Mouse (Mus musculus) layer of hippocampus, adult 2 months (tissue): ENCODE results near the gene Rasip1. TPM values are rescaled to one million over a fixed set of nuclear protein-coding genes. Genes with fewer than 3 reads are reported as not detected.

ENCODE experiments used
- DNase-seq, 2 experiments: peaks; one replicate each; pipeline ENCODE4 v3.0.0; 2022; ENCODE audit warnings: low spot score in 2 of 2
- H3K27ac ChIP-seq: fragments of 200-600 bp; 2 replicates; pipeline ENCODE4 v1.8.1; 2022
- H3K4me3 ChIP-seq: fragments of 200-600 bp; 2 replicates; pipeline ENCODE4 v1.8.1; 2022; ENCODE audit warnings: mild to moderate bottlenecking
- CTCF ChIP-seq: fragments of 200-600 bp; conservative IDR thresholded peaks from 2 replicates; pipeline ENCODE4 v1.8.1; 2022; ENCODE audit warnings: antibody characterized with exemption, mild to moderate bottlenecking, moderate library complexity
- total RNA-seq, 2 experiments: library from RNA; stranded (reverse); gene quantifications; 2 replicates each; pipeline ENCODE4 v1.2.3; 2021

The Rasip1 gene
- total RNA-seq, 2 experiments from 2014 or later = 6.1 to 7.4 TPM

DNA sequence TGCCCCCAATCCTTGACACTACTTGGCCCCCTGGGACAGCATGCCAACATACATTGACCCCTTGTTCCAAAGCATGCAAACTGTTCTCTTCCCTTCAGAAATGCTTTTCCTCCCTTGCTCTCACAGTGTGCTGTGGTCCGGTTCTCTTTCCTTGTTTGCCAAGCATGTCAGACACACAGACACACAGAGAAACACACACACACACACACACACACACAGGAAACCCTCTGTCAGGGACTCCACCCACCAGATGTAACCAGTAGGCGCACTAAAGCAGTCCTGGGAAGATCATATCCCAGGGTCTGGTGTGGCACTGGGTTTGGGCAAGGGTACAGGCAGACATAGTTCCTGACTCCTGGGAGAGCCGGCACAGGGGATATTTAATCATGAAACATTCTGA, 59.6 kb downstream of the Rasip1 start:
- TF ChIP-seq CTCF = no peak
- Histone ChIP-seq H3K4me3 (no peak overlapping the region), H3K27ac (no peak overlapping the region)
- no peak for DNase-seq

Other genes with a start within 250 kb of the Rasip1 start
- 100 to 1,000 TPM; 456 to 514 TPM for gene Snrnp70, start 231.7 kb upstream of the Rasip1 start, total RNA-seq
- not detected for gene Kcna7, start 221.8 kb upstream of the Rasip1 start, total RNA-seq
- gene Ntf5, start 213.8 kb upstream of the Rasip1 start, total RNA-seq = not detected
- gene Lhb, start 206.7 kb upstream of the Rasip1 start, total RNA-seq = not detected
- gene Gys1, start 192.6 kb upstream of the Rasip1 start, total RNA-seq = 10 to 100 TPM; 16.1 to 20.3 TPM
- 10 to 100 TPM; 35.0 to 37.2 TPM for gene Ruvbl2, start 189.4 kb upstream of the Rasip1 start, total RNA-seq
- 100 to 1,000 TPM; 186 to 204 TPM for gene Ftl1, start 167.6 kb upstream of the Rasip1 start, total RNA-seq
- gene Bax, start 160.6 kb upstream of the Rasip1 start, total RNA-seq = 10 to 100 TPM; 73.2 to 77.6 TPM
- not detected for gene Tulp2, start 145.6 kb upstream of the Rasip1 start, total RNA-seq
- gene Gm45808, start 140.7 kb upstream of the Rasip1 start, total RNA-seq = 1 to 10 TPM; 2.1 to 3.1 TPM
- 1 to 10 TPM; 4.3 to 4.4 TPM for gene Dhdh, start 138.7 kb upstream of the Rasip1 start, total RNA-seq
- gene Nucb1, start 117.1 kb upstream of the Rasip1 start, total RNA-seq = 10 to 100 TPM; 97.6 to 98.2 TPM
- gene Ppp1r15a, start 101.2 kb upstream of the Rasip1 start, total RNA-seq = 10 to 100 TPM; 19.0 to 25.8 TPM
- gene Plekha4, start 101.2 kb upstream of the Rasip1 start, total RNA-seq = under 1 TPM; 0.52 to 0.79 TPM
- gene Hsd17b14, start 72.6 kb upstream of the Rasip1 start, total RNA-seq = not detected
- gene Bcat2, start 57.3 kb upstream of the Rasip1 start, total RNA-seq = 10 to 100 TPM; 20.6 to 28.2 TPM
- gene Fgf21, start 12.0 kb upstream of the Rasip1 start, total RNA-seq = not detected
- not detected for gene Fut1, start 10.2 kb upstream of the Rasip1 start, total RNA-seq
- gene Izumo1, start 5.7 kb upstream of the Rasip1 start, total RNA-seq = not detected
- gene Mamstr, start 12.5 kb downstream of the Rasip1 start, total RNA-seq = 1 to 10 TPM; 1.2 to 4.8 TPM
- under 1 TPM; 0.13 to 0.25 TPM for gene Fut2, start 38.9 kb downstream of the Rasip1 start, total RNA-seq
- gene Ntn5, start 56.5 kb downstream of the Rasip1 start, total RNA-seq = 1 to 10 TPM; 6.3 to 9.3 TPM
- 1 to 10 TPM; 2.2 to 2.3 TPM for gene Sec1, start 66.9 kb downstream of the Rasip1 start, total RNA-seq
- 100 to 1,000 TPM; 184 to 211 TPM for gene Car11, start 72.4 kb downstream of the Rasip1 start, total RNA-seq
- 10 to 100 TPM; 69.2 to 72.8 TPM for gene Dbp, start 77.6 kb downstream of the Rasip1 start, total RNA-seq
- 100 to 1,000 TPM; 342 to 353 TPM for gene Rpl18, start 88.0 kb downstream of the Rasip1 start, total RNA-seq
- 10 to 100 TPM; 32.3 to 35.8 TPM for gene Sphk2, start 90.5 kb downstream of the Rasip1 start, total RNA-seq
- gene Fam83e, start 93.7 kb downstream of the Rasip1 start, total RNA-seq = under 1 TPM; 0.27 to 0.33 TPM
- gene Spaca4, start 98.3 kb downstream of the Rasip1 start, total RNA-seq = not detected
- gene Lmtk3, start 156.2 kb downstream of the Rasip1 start, total RNA-seq = 100 to 1,000 TPM; 302 to 329 TPM
- gene Sult2b1, start 157.2 kb downstream of the Rasip1 start, total RNA-seq = 1 to 10 TPM; 7.1 to 9.7 TPM
- 100 to 1,000 TPM; 144 to 149 TPM for gene Cyth2, start 187.1 kb downstream of the Rasip1 start, total RNA-seq
- 1 to 10 TPM; 1.6 to 1.9 TPM for gene Kcnj14, start 197.3 kb downstream of the Rasip1 start, total RNA-seq
- 10 to 100 TPM; 20.5 to 22.7 TPM for gene Grwd1, start 203.5 kb downstream of the Rasip1 start, total RNA-seq
- 10 to 100 TPM; 78.4 to 81.4 TPM for gene Kdelr1, start 245.3 kb downstream of the Rasip1 start, total RNA-seq